Mouse (Mus musculus): ENCODE results near the gene Cldn22.
"Not testable (repeated sequence)": the region's sequence is repeated elsewhere in the genome, so short reads cannot be mapped to it uniquely, and the experiment has no call there.

DNA sequence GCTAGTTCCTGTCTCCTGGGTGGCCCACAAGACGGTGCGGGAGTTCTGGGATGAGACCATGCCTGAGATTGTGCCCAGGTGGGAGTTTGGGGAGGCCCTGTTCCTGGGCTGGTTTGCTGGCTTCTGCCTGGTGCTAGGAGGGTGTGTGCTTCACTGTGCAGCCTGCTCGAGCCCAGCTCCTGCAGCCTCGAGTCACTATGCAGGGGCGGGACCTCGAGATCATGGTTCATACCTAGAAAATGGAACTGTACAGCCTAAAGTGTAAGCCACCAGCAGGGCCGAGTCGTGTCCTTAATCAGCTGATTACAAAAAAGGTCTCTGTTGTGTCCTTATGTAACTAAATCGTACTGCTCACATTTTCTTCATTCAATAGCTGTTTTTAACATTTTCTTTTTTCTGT is 1.7 kb upstream of the Cldn22 start:
- TF ChIP-seq USF1 (IDR thresholded peaks at IDR 0.05; ENCODE audit: low read depth); CTCF (IDR thresholded peaks at IDR 0.05; ENCODE audit: control insufficient read depth, insufficient read depth, insufficient read length); MYOG (IDR thresholded peaks at IDR 0.05; ENCODE audit: control insufficient read depth, extremely low read depth, insufficient read length); MAX (IDR thresholded peaks at IDR 0.05); MYOD1 (IDR thresholded peaks at IDR 0.05; ENCODE audit: control insufficient read depth, insufficient read length, low read depth); FOSL1 (IDR thresholded peaks at IDR 0.05; ENCODE audit: insufficient read depth, low read length, poor library complexity, severe bottlenecking); CEBPB (IDR thresholded peaks at IDR 0.05; ENCODE audit: low read depth): not testable (repeated sequence)

All from C2C12 (cell line).